ENCODE assay signal across 17 mouse cellular contexts in genomic region chr9:61952241-61952640, GRCm38 (mm10).
"Had no signal": no experiment of that assay in that cellular context is flagged by ENCODE, and none has a peak within 500 bp of the region (broad histone marks: within the 10 kb centered on the region; RNA-seq: fewer than 3 reads in every experiment).

No protein-coding gene starts in this region.

- H3K4me2 ChIP-seq: limb, embryonic 15.5 days; liver, embryonic 12.5 days; lung, embryonic 14.5 days had no signal

- H3K27me3 ChIP-seq: limb, embryonic 15.5 days; liver, embryonic 12.5 days had no signal

- H3K27ac ChIP-seq: kidney, postnatal 0 days; limb, embryonic 15.5 days; liver, embryonic 12.5 days; macrophage had no signal

- H3K9me3 ChIP-seq: limb, embryonic 15.5 days; liver, embryonic 12.5 days; megakaryocyte, embryonic 14.5 days had no signal

- H3K9ac ChIP-seq: limb, embryonic 15.5 days; liver, embryonic 12.5 days; lung, embryonic 14.5 days had no signal

- H3K4me3 ChIP-seq: limb, embryonic 15.5 days; liver, embryonic 12.5 days; megakaryocyte, embryonic 14.5 days had no signal

- DNase-seq: kidney, adult 9 months; kidney, postnatal 36 days; layer of hippocampus, adult 9-11 months; layer of hippocampus, postnatal 36 days; lung, embryonic 14.5 days; lung, postnatal 10 days; right cerebral cortex, postnatal 4 days; spleen, adult 18-20 months; thymus, adult 18-20 months; thymus, postnatal 14 days had no signal

- H3K36me3 ChIP-seq: limb, embryonic 15.5 days; liver, embryonic 12.5 days had no signal

- ATAC-seq: intestine, postnatal 0 days; liver, embryonic 12.5 days; midbrain, embryonic 16.5 days had no signal
